Mouse (Mus musculus): Measurements from ENCODE around the gene Hivep3.
A peak's percentile ranks its signal among the peaks of the same experiment; 100 is the strongest.

Hivep3 gene

DNA sequence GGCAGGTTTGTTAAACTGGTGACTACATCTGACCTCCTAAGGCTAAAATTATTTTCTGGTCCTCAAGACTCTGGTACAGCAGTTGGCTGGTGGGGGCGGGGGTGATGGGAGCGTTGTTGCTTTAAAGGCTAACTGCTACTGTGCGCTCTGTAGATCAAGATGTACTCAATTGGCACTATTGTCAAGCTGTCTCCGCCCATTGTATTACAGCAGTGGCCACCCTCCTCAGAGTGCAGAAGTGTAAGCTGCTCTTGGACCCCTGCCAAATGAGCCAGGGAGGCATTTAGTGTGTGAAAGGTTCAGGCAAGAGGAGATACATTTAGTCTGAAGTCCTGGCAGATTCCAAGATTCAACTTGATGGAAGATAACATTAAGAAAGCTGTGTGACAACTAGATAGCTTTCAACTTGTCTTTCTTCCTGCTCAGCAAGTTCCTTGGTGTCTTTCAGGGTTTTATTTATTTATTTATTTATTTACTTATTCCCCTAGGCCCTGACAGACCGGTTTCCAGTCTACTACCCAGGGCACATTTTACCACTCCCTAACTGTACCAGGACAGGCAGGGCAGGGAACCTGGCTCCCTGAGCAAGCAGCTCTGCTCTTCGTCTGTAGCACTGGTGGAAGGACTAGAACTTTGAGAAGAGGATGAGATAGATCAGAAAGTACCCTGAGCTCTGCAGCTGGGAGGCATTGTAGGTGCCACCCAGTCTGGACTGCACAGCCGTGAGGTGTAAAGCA lies 83.2 kb downstream of the Hivep3 start:
- peak; percentile 66 for DNase-seq (ENCODE audit: low spot score)

DNA sequence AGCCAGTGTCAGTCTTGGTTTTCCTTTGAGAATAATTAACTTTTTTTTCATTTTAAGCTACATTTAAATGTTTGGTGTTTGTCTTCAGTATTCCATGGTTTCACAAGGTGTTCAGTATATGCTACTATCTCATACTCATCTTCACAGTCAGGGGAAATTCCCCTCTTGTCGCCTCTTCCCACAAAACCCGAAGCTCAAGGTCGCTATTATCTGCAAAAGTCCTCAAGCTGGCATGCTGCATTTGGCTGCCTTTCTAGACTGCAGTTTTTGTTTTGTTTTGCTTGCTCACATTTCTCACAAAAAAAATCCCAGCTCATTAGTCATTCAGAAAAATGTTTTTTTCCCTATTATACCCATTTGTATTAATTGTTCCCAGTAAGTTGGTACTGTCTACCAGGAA lies 92.4 kb downstream of the Hivep3 start:
- no peak for DNase-seq (ENCODE audit: low spot score)

- no peak for DNase-seq (ENCODE audit: low spot score)
Observed at GRCm38 (mm10) chr4:119828386-119828785, 94.8 kb downstream of the Hivep3 start.

DNA sequence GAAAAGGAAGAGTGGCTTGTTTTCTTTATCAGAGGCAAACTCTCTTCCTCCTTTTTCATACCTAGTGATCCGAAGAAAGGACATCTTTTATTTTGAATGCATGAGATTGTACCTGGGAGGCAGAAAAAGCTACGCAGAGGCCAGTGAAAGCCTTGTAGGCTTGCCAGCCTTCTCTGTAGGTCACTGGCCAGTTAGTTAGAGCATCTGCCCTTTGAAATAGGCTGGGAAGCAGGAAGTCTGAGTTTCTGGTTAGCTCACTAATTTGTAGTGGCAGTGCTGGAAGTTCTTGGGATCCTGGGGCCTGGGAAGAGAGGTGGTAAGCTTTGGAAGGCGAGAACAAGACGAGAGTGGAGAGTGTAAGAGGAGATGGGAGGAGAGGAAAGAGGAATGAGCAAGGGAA lies 95.4 kb downstream of the Hivep3 start:
- no peak for DNase-seq (ENCODE audit: low spot score)

- DNase-seq (ENCODE audit: low spot score), result no peak
Observed at GRCm38 (mm10) chr4:119833333-119833732, 99.7 kb downstream of the Hivep3 start.

GRCm38 (mm10) chr4:119833884-119834283 lies 100.3 kb downstream of the Hivep3 start:
- DNase-seq (ENCODE audit: low spot score), result no peak

- no peak for DNase-seq (ENCODE audit: low spot score)
Observed at GRCm38 (mm10) chr4:119836181-119836580, 102.6 kb downstream of the Hivep3 start.

DNA sequence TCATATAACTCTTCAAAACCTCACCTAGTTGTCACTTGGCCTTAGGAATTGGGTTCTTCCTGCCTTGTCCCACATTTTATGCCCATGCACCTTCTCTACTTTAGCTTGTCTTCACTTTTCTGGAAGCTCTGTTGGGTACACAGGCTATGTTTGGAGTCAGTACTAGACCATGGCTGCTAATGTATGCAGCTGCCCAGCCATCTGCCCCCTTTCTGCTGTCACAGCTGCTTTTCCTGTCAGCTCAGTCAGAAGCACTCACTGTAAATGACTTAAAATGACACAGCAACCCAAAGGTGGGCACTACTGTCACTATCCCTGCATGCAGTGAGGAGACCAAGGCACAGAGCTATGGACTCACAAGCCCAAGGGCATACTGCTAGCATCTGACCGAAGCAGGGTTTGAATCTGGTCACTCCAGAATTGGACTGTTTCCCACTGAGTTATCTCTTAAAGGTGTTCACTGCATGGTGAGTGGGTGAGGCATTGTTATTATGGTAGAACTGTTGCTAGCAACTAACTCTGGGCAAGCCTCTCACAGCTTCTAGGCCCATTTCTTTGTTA lies 104.0 kb downstream of the Hivep3 start:
- no peak for DNase-seq (ENCODE audit: low spot score)

DNA sequence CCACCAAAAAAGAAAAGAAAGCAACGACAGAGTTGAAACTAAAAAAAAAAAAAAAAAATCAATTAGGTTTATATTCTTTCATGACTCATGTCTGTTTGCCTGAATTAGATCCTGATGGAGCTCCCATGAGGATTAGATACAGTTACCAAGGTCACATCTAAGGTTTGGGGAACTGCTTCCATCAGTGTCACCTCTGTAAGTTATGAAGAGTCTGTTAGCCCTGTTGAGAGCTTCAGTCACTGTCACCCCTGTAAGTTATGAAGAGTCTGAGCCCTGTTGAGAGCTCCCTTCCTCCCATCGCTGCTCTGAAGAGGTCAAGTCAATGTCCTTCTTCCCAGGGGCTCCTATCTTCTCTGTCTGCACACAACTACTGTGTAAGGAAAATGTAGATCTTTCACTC lies 104.7 kb downstream of the Hivep3 start:
- DNase-seq (ENCODE audit: low spot score), result no peak

DNA sequence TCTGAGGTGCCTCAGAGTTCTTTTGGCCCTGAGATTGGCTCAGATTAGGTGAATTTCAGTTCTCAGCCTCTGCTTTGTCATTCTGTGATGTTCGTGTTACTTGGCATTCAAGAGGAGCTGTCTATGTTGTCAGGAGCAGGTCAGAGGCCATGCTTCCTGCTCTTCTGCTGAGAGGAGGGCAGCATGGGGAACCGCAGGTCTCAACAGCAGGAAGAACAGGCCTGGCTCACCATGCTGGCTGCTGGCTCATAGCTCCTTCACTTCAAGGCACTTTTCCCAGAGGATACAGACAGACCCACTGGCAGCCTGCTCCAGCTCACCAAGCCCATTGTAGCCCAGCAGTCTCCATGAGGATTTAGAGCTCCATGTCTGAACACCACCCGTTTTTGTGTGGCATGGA lies 109.7 kb downstream of the Hivep3 start:
- DNase-seq (ENCODE audit: low spot score), result no peak

- DNase-seq (ENCODE audit: low spot score), result no peak
Observed at GRCm38 (mm10) chr4:119844267-119844666, 110.7 kb downstream of the Hivep3 start.

DNA sequence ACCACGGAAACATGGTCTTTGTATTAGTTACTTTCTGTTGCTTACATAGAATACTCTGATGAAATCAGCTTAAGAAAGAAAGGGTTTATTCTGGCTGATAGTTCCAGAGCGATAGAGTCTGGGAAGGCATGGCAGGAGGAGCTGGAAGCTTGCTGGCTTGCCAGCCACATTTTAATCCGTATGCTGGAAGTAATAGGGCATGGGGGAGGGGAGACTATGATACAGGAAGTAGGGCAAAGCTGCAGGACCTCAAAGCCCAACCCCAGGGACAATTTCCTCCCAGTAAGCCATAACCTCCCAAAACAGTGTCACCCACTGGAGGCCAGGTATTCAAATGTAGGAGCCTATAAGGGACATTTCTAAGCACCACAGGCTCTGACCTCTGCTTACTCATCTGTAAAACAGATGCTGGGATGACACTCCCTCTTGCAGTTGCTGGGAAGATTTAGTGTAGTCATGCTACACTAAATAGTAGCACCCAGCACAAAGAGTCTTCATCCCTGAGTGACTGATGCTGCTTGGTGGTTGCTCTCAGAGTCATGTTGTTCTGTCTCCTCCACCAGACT lies 112.1 kb downstream of the Hivep3 start:
- DNase-seq (ENCODE audit: low spot score), result no peak

GRCm38 (mm10) chr4:119852483-119852882 lies 118.9 kb downstream of the Hivep3 start:
- DNase-seq (ENCODE audit: low spot score), result peak; percentile 6

DNA sequence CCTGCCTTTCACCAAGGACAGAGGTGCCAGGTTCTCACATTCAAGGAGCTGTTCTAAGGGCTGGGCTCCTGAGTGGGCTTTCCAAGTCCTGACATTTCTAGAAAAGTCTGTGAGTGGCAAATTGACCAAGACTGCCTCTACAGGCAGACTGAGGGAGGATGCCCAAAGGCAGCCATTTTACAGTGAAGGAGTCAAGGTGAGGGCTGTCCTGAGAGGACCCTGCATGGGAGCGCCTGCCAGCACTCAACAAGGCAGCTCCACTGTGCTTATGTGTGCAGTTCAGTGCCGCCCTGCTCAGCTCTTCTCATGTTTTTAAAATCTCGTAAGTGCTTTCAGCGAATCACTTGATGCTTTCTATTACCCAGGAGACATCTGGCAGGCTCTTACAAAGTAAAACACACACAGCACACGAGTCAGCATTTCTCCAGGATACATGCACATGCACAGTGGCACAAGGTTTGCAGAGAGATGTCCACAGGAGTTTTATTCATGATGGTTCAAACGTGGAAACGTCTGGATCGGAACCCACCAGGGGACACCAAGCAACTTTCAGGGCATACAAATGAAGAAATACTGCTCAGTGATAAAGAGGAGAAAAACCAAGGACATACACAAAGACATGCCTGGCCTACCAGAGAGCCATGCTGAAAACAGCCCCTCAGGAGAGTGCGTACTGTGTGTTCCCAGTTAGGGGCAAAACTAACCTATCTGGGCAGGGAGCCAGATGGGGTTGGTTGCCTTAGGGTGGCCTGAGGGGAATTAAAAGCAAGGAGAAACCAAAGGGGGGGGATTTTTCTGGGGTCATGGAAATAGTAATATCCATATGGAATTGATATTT lies 120.9 kb downstream of the Hivep3 start:
- DNase-seq (ENCODE audit: low spot score), result no peak

DNA sequence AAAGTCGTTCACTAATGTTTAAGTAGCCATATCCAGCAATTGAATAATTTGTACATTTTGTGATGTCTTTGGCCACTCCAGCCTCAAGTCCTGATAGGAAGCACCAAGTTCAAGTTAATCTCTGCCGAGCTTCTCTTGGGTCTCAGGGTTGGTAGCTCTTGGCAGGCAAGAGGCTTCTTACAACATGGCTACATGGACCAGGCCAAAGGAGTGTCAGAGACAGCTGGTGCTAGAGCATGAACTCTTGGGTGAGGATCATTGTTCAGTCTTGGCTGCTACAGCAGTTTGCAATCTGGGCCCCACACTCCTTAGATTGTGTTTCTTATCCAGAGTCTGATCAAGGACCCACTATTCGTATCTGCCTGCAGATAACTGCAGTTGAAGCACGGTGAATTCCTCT lies 125.9 kb downstream of the Hivep3 start:
- no peak for DNase-seq (ENCODE audit: low spot score)

DNA sequence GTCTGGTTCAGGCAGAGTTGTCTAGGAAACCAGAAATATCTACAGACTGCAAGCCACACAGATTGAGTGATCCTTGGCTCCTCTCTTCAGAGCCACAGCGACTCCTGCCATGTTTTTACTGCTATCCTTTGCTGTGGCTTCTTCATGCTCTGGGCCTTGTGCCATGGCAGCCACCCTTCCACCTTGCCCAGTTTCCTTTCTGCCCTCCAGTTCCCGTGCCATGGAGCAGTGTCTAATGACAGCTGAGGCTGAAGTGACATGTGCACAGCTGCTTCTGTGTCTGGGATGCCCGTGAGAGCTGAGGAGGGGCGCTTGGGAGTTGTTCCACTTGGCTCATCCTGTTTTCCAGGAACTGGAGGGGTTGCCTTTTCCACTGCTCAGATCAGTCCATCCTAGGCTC lies 127.4 kb downstream of the Hivep3 start:
- DNase-seq (ENCODE audit: low spot score), result no peak

DNA sequence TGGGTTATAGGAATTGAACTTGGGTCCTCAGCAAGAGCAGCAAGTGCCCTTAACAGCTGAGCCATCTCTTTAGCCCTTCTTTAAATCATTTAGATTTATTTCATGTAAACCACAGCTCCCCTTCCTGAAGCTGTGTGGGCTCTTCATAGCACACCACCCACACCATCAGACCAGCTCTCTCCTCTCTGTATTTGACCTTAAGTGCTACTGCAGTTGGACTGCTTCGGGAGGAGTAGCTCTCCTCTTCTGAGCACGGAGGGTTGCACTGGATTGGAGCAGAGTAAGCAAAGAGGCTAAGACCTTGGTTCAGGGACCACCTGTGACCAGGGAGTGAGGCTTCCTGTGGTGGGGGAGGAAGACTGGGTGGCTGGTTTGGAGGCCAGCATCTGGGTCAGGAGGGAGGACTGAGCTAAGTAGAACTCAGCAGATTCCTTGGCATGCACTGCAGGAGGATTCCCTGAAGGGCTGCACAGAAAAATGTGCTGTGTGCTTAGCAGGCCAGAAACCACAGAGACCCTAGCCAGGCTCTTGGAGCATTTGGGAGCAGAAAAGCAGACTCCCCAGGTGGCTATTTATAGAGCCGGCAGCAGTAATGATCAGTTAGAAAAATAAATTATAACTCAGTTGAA lies 132.4 kb downstream of the Hivep3 start:
- DNase-seq (ENCODE audit: low spot score), result no peak

DNA sequence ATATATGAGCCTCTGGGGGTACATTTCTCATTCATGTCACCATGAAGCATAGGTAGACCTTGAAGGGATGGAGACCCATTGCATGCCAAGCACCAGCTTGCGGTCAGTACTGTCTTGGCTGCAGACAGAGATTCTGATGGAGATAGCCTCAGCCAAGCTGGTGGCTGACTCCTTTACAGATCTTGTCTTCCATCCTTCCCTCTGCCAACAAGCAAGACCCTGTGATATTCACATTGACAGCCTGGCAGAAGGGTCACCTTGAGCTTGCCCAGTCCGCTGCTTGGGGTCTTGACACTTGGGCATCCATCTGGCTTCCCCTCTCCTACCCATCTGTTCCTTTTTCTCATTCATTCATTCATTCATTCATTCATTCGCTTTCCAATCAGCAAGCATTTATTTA lies 133.5 kb downstream of the Hivep3 start:
- no peak for DNase-seq (ENCODE audit: low spot score)

GRCm38 (mm10) chr4:119870411-119870810 lies 136.8 kb downstream of the Hivep3 start:
- peak; percentile 16 for DNase-seq (ENCODE audit: low spot score)

GRCm38 (mm10) chr4:119871441-119871840 lies 137.9 kb downstream of the Hivep3 start:
- DNase-seq (ENCODE audit: low spot score), result no peak

- no peak for DNase-seq (ENCODE audit: low spot score)
Observed at GRCm38 (mm10) chr4:119871861-119872582, 138.4 kb downstream of the Hivep3 start.

- DNase-seq (ENCODE audit: low spot score), result no peak
Observed at GRCm38 (mm10) chr4:119873935-119874334, 140.4 kb downstream of the Hivep3 start.

Data from MN1 (cell line).